Mouse (Mus musculus) forebrain, postnatal 0 days (tissue): ENCODE data around the gene Selp. TPM values are rescaled to one million over a fixed set of nuclear protein-coding genes. Genes with fewer than 3 reads are reported as not detected.

Experiments used
- ATAC-seq: fragments of 200-750 bp; cut with Nextera tagmentation; 2 replicates; pipeline ENCODE4 v1.8.0; 2017; ENCODE audit warnings: mild to moderate bottlenecking, moderate library complexity
- DNase-seq: peaks from one replicate; pipeline ENCODE4 v3.0.0-alpha.2; 2015
- H3K27ac ChIP-seq: fragments of 300-500 bp; sonication (generic); 2 replicates; pipeline ENCODE4 v1.5.1; 2014; ENCODE audit warnings: low read depth, mild to moderate bottlenecking, antibody characterized with exemption, low read length, moderate library complexity, mixed read lengths
- H3K27me3 ChIP-seq: fragments of 300-500 bp; sonication (generic); 2 replicates; pipeline ENCODE4 v1.6.1; 2014; ENCODE audit warnings: mild to moderate bottlenecking, low read length, mixed read lengths; ENCODE audit not compliant: insufficient read depth
- H3K36me3 ChIP-seq: fragments of 300-500 bp; sonication (generic); 2 replicates; pipeline ENCODE4 v1.6.1; 2014; ENCODE audit warnings: mild to moderate bottlenecking, moderate library complexity; ENCODE audit not compliant: insufficient read depth
- H3K4me1 ChIP-seq: fragments of 300-500 bp; sonication (generic); 2 replicates; pipeline ENCODE4 v1.6.1; 2014; ENCODE audit warnings: antibody characterized with exemption; ENCODE audit not compliant: insufficient read depth
- H3K4me2 ChIP-seq: fragments of 300-500 bp; sonication (generic); 2 replicates; pipeline ENCODE4 v1.6.1; 2014; ENCODE audit warnings: low read depth, mild to moderate bottlenecking, moderate library complexity
- H3K4me3 ChIP-seq: fragments of 300-500 bp; sonication (generic); 2 replicates; pipeline ENCODE4 v1.5.1; 2014; ENCODE audit warnings: low read depth, low read length, mixed read lengths
- H3K9ac ChIP-seq: fragments of 300-500 bp; sonication (generic); 2 replicates; pipeline ENCODE4 v1.6.1; 2014; ENCODE audit warnings: mild to moderate bottlenecking
- H3K9me3 ChIP-seq: fragments of 300-500 bp; sonication (generic); 2 replicates; pipeline ENCODE4 v1.6.1; 2016; ENCODE audit warnings: low read length
- CTCF ChIP-seq: sonication (generic); IDR thresholded peaks from 2 replicates; pipeline ENCODE4 v1.5.1; 2016; ENCODE audit warnings: antibody characterized with exemption, control low read depth, low read depth
- WGBS: fragments of 180-500 bp; shearing (Covaris S2); extraction: QIAGEN DNeasy Blood & Tissue Kit; methylation state at CpG from one replicate; pipeline ENCODE4 v1.1.7; 2014; 5-methylcytosine and 5-hydroxymethylcytosine counted together
- polyA plus RNA-seq: library from polyadenylated mRNA; unstranded; fragments of >200 nt; fragmentation: Nextera tagmentation; extraction: Ambion mirVana; gene quantifications from 2 replicates; pipeline ENCODE4 v1.2.1, GENCODE M21; 2015
- total RNA-seq: library from RNA; depleted of rRNA; stranded (reverse); fragments of >200 nt; gene quantifications from 2 replicates; pipeline ENCODE4 v1.2.3, GENCODE M21; 2014

Gene Selp
- total and polyA plus RNA-seq, 2 experiments from 2014 or later, result not detected

DNA sequence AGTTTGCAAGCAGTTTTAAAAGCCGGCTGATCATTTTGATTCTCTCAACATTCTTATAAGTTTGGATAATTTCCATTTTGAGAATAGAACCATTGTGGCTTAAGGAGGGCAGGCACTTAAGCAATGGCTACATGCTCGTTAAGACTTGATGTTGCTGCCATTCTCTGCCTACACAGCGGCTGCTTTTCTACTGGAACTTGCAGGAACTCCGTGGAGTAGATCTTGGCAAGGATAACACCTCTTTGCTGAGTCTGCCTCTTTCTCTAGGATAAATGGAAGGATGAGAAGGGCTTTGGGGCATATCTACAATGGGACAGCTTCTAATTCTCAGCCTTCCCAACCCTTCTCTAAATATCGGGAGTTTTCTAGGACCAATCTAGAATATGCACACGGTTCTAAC, 583 bp downstream of the Selp start:
- Histone ChIP-seq H3K4me1 (no peaks in the 10 kb centered on the region), H3K4me2 (no peak overlapping the region)
- 43% methylated on average over 6 of the region's 6 CpGs for WGBS

GRCm38 (mm10) chr1:164117869-164118268, 2.8 kb downstream of the Selp start:
- H3K4me3 ChIP-seq, result no peak overlapping the region
- H3K9me3 ChIP-seq, result no peaks in the 10 kb centered on the region
- DNase-seq (peak; percentile 17), ATAC-seq (no peak)
- H3K36me3 ChIP-seq, result no peaks in the 10 kb centered on the region
- no peaks in the 10 kb centered on the region for H3K27me3 ChIP-seq
- no peaks in the 10 kb centered on the region for H3K4me1 ChIP-seq
- 82% methylated on average over 6 of the region's 6 CpGs for WGBS
- TF ChIP-seq CTCF, result no peak
- H3K4me2 ChIP-seq, result no peak overlapping the region
- no peak overlapping the region for H3K27ac ChIP-seq
- no peak overlapping the region for H3K9ac ChIP-seq

More for the DNA sequence above, 583 bp downstream of the Selp start:
- no peak overlapping the region for H3K4me3 ChIP-seq
- H3K9me3 ChIP-seq, result no peaks in the 10 kb centered on the region
- no peak overlapping the region for H3K27ac ChIP-seq
- H3K9ac ChIP-seq, result no peak overlapping the region
- DNase-seq, result no peak
- no peak for TF ChIP-seq CTCF
- ATAC-seq, result no peak
- no peaks in the 10 kb centered on the region for H3K27me3 ChIP-seq
- no peaks in the 10 kb centered on the region for H3K36me3 ChIP-seq

DNA sequence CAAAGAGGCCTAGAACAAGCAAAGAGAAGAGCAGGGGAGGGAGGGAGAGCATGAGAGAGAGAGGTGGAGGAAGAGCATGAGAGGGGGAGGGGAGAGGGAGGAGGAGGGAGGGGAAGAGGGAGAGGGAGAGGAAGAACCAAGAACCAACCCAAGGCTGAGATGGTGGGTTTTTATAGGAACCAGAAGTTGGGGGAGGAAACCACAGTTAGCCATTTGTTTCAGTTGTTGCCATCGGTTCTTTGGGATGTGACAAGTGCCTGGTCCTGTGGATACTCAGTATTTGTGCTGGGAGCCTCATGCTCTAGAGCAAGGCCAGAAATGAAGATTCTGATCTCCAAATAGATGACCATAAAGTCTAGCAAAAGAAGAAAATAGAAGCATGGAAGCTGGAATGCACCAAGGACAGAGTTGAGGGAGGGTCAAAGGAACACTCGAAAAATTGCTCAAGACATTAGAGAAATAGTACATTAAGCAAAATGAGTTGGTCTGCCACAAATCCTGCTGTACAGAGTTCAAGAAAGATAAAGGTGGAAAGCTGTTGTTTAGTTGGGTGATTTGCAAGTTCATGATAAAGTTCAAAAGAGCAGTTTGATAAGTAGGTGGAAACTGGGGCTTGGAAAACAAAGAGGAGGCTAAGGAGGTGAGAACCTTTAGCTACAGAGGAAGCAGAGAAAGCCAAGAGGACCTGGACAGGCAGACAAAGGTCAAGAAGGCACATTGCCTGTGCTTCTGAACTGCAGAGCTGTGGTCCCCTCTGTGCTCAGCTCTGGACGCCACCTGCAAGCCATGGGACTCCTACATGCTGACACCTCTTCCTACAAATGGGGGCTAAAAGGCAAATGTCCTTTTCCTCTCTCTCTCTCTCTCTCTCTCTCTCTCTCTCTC, 5.1 kb downstream of the Selp start:
- ATAC-seq (no peak), DNase-seq (no peak)
- no peak overlapping the region for H3K27ac ChIP-seq
- no peak overlapping the region for H3K4me2 ChIP-seq
- H3K4me3 ChIP-seq, result no peak overlapping the region
- H3K9ac ChIP-seq, result no peak overlapping the region
- H3K9me3 ChIP-seq, result no peaks in the 10 kb centered on the region
- 89% methylated on average over 3 of the region's 3 CpGs for WGBS
- no peak for TF ChIP-seq CTCF
- H3K27me3 ChIP-seq, result no peaks in the 10 kb centered on the region
- H3K4me1 ChIP-seq, result no peaks in the 10 kb centered on the region
- H3K36me3 ChIP-seq, result no peaks in the 10 kb centered on the region

DNA sequence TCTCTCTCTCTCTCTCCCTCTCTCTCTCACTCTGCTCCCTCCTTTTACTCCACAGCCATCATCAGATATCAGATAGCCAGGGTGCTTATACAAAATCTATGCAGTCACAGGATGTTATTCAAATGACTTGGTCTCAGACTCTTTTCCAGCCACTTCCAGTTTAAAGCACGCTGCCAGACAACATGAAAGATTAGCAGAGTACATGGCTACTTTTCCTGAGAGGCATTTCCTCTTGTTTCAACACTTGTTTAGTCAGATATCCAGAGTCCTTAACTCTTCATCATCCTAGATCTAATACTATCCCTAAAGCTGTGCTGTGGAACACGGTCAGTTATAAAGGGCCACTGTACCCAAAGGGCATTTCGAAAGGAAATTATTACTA, 5.7 kb downstream of the Selp start:
- Histone ChIP-seq H3K27ac (no peak overlapping the region), H3K4me1 (no peaks in the 10 kb centered on the region), H3K9ac (no peak overlapping the region), H3K36me3 (no peaks in the 10 kb centered on the region), H3K4me3 (no peak overlapping the region), H3K27me3 (no peaks in the 10 kb centered on the region), H3K4me2 (no peak overlapping the region), H3K9me3 (no peaks in the 10 kb centered on the region)
- 94% methylated on average over 3 of the region's 3 CpGs for WGBS
- DNase-seq (no peak), ATAC-seq (no peak)
- TF ChIP-seq CTCF, result no peak

- Histone ChIP-seq H3K4me1 (no peaks in the 10 kb centered on the region), H3K4me2 (no peak overlapping the region), H3K27ac (no peak overlapping the region), H3K9ac (no peak overlapping the region), H3K9me3 (no peaks in the 10 kb centered on the region), H3K4me3 (no peak overlapping the region), H3K36me3 (no peaks in the 10 kb centered on the region), H3K27me3 (no peaks in the 10 kb centered on the region)
- DNase-seq, result no peak
- ATAC-seq, result no peak
- 73% methylated on average over 3 of the region's 3 CpGs for WGBS
- TF ChIP-seq CTCF, result no peak
These were observed 8.8 kb downstream of the Selp start for GRCm38 (mm10) chr1:164123836-164124235.

GRCm38 (mm10) chr1:164130013-164130412, 14.9 kb downstream of the Selp start:
- Histone ChIP-seq H3K27me3 (no peaks in the 10 kb centered on the region), H3K27ac (no peak overlapping the region), H3K9ac (no peak overlapping the region), H3K36me3 (no peaks in the 10 kb centered on the region), H3K4me2 (no peak overlapping the region), H3K4me1 (no peaks in the 10 kb centered on the region), H3K9me3 (no peaks in the 10 kb centered on the region), H3K4me3 (no peak overlapping the region)
- DNase-seq (no peak), ATAC-seq (no peak)
- 73% methylated on average over 3 of the region's 3 CpGs for WGBS
- TF ChIP-seq CTCF, result no peak

DNA sequence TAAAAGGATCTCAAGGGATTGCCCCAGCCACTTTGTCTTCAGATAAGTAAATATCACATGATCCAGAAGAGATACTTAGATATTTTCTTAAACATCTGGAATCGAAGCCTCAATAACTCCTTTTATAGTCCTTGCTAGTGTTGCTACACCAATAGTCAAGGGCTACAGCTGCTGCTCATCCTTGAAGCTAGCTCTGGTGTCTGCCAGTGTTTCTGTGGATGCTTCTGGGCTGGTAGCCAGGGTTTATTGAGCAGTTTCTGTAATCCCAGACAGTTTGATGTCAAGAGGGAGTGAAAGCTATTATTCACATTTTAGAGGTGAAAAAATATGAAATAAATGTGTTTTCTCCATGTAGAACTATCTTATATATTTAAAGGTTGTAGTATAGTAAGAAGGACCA, 17.5 kb downstream of the Selp start:
- TF ChIP-seq CTCF, result no peak
- Histone ChIP-seq H3K4me1 (no peaks in the 10 kb centered on the region), H3K27me3 (no peaks in the 10 kb centered on the region), H3K9ac (no peak overlapping the region), H3K4me3 (no peak overlapping the region), H3K27ac (no peak overlapping the region), H3K9me3 (no peaks in the 10 kb centered on the region), H3K36me3 (no peaks in the 10 kb centered on the region), H3K4me2 (no peak overlapping the region)
- WGBS, result 77% methylated on average over 1 of the region's 1 CpGs
- DNase-seq (no peak), ATAC-seq (no peak)
